ENCODE assay signal across 8 mouse cellular contexts in the genomic region with DNA sequence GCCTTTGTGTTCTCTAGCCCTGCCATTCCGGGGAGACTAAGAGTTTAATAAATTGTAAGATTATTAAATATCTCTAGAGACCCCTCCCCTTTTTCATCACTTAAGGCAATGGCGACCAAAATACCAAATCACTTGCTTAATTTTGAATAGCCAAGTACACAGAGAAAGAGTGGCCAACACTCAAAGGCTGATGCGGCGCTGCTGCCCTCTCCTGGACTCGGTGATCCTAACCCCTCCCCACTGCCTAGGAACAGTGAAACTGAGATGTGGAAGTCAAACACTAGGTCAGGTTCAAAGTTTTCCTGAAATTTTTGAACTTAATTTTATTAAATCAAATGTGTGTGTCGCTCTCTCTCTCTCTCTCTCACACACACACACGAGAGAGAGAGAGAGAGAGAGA.
DNase-seq lines count a peak whose midpoint lies in the region; ATAC-seq lines count a peak whose summit lies in the region.

No protein-coding gene starts in this region.

- no peak overlapping the region for H3K9ac ChIP-seq in kidney, embryonic 16.5 days (replicated peaks; ENCODE audit: low read length)
- H3K9ac ChIP-seq in lung, embryonic 16.5 days (ENCODE audit: low read length): no peak overlapping the region

- no peak overlapping the region for H3K4me2 ChIP-seq in kidney, embryonic 16.5 days (replicated peaks; ENCODE audit: low read depth, low read length)
- H3K4me2 ChIP-seq in lung, embryonic 16.5 days (ENCODE audit: low read depth, low read length): no peak overlapping the region

- 25% methylated on average over 6 of the region's 7 CpGs for WGBS in kidney, embryonic 16.5 days
- 27% methylated on average over 6 of the region's 7 CpGs for WGBS in lung, embryonic 16.5 days

- no peaks in the 10 kb centered on the region for H3K27me3 ChIP-seq in kidney, embryonic 16.5 days (ENCODE audit: insufficient read depth, low read length)
- no peaks in the 10 kb centered on the region for H3K27me3 ChIP-seq in lung, embryonic 16.5 days (ENCODE audit: control insufficient read depth, insufficient read depth, low read depth, low read length)

- DNase-seq in A20 (ENCODE audit: low read depth, low spot score) (peak; percentile 57), adipocyte (ENCODE audit: low spot score) (peak; percentile 86)
- peak; percentile 84 for DNase-seq in embryo, embryonic 11 days
- DNase-seq in heart, adult 9 months (ENCODE audit: low spot score in 2 of 2): peak; percentile 6 to 44
- DNase-seq in ovary, postnatal 36 days (ENCODE audit: low spot score): peak; percentile 75
- DNase-seq in urinary bladder, postnatal 4 days (ENCODE audit: low spot score in 2 of 2): peak; percentile 48 to 79

- no peak overlapping the region for H3K27ac ChIP-seq in kidney, embryonic 16.5 days (ENCODE audit: low read length)
- no peak overlapping the region for H3K27ac ChIP-seq in lung, embryonic 16.5 days (ENCODE audit: low read length)

- no peaks in the 10 kb centered on the region for H3K9me3 ChIP-seq in kidney, embryonic 16.5 days (ENCODE audit: low read length)
- no peaks in the 10 kb centered on the region for H3K9me3 ChIP-seq in lung, embryonic 16.5 days (ENCODE audit: control insufficient read depth, low read length)

- H3K4me3 ChIP-seq in kidney, embryonic 16.5 days (ENCODE audit: low read length): no peak overlapping the region
- H3K4me3 ChIP-seq in lung, embryonic 16.5 days (ENCODE audit: low read length): no peak overlapping the region

- no peaks in the 10 kb centered on the region for H3K4me1 ChIP-seq in kidney, embryonic 16.5 days (ENCODE audit: insufficient read depth, low read length)
- no peaks in the 10 kb centered on the region for H3K4me1 ChIP-seq in lung, embryonic 16.5 days (replicated peaks; ENCODE audit: control insufficient read depth, insufficient read depth, low read length)

- peak; percentile 89; the same call in 1 of the 2 replicates for ATAC-seq in kidney, embryonic 16.5 days (ENCODE audit: low FRiP score, low TSS enrichment)
- peak; percentile 62; the same call in 1 of the 2 replicates for ATAC-seq in lung, embryonic 16.5 days (ENCODE audit: low read depth)

- H3K36me3 ChIP-seq in kidney, embryonic 16.5 days (ENCODE audit: insufficient read depth, low read length): no peaks in the 10 kb centered on the region
- H3K36me3 ChIP-seq in lung, embryonic 16.5 days (ENCODE audit: control insufficient read depth, insufficient read depth, low read length): no peaks in the 10 kb centered on the region

Comparison
In these comparisons a context has a peak if more than half of its experiments do, and no peak if none do; other contexts are left out.
1. DNase-seq: peak in every context shown above with its lines; median percentile 86 in adipocyte; 84 in embryo, embryonic 11 days; 75 in ovary, postnatal 36 days; 64 in urinary bladder, postnatal 4 days; 57 in A20; 25 in heart, adult 9 months.